Mouse (Mus musculus): ENCODE results near the gene Oas1a.
"Not testable (repeated sequence)": the region's sequence is repeated elsewhere in the genome, so short reads cannot be mapped to it uniquely, and the experiment has no call there.

DNA sequence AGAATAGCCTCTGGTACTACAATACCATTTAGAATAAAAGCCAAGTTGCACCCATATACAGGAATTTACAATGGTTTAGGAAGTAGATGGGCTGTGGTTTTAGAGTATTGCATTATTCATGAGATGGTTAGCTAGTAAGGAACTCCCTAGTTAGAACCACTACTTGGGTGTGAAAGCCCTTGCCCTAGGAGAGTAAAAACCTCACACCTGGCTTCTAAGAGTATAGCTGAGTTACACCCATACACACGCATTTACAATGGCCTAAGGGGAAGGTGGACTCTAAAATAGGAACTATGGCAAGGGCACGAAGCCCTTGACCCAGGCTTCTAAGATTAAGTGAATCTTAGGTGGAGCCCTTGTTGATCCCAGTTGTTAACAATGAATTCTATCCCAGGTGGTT, 12.6 kb downstream of the Oas1a start:
- TF ChIP-seq CTCF (IDR thresholded peaks at IDR 0.05; ENCODE audit: borderline replicate concordance, insufficient read depth, low read depth, low read length); POLR2A (IDR thresholded peaks at IDR 0.05; ENCODE audit: borderline replicate concordance, insufficient read depth, low read length): not testable (repeated sequence)
